Mouse (Mus musculus) gastrocnemius, adult 8-10 months (tissue): ENCODE results near the gene Cd99l2. TPM values are rescaled to one million over a fixed set of nuclear protein-coding genes. Genes with fewer than 3 reads are reported as not detected.

Experiments
- microRNA-seq: library from miRNA; unstranded; fragments of <30 nt; microRNA quantifications from one replicate; pipeline ENCODE4 v1.2.0, GENCODE M21; 2022
- total RNA-seq, 4 experiments: library from RNA; stranded (reverse); gene quantifications; 2 replicates each; pipeline ENCODE4 v1.2.4; 2022

Cd99l2 gene
- total RNA-seq, 4 experiments from 2014 or later: 56.0 to 77.3 (median 61.3) TPM

Small RNA genes lying within 50 kb of the gene (microRNA-seq; reads per million reads assigned to microRNA genes)
- gene Gm23945: not detected

Other genes with a start within 250 kb of the Cd99l2 start
- 10 to 100 TPM; 36.7 to 44.8 (median 40.1) TPM for gene Mtmr1, start 128.1 kb downstream of the Cd99l2 start, total RNA-seq
- 10 to 100 TPM in 1 of 4 experiments, 1 to 10 TPM in 3; 4.4 to 12.1 (median 7.3) TPM for gene Hmgb3, start 63.1 kb upstream of the Cd99l2 start, total RNA-seq
- not detected for gene Gpr50, start 170.8 kb upstream of the Cd99l2 start, total RNA-seq